Mouse (Mus musculus): ENCODE measurements around the gene Ambra1. TPM values are rescaled to one million over a fixed set of nuclear protein-coding genes. Genes with fewer than 3 reads are reported as not detected.

Ambra1 gene
- polyA plus RNA-seq, 1 experiment from 2014 or later: 21.5 TPM

- Histone ChIP-seq H3K4me2 (ENCODE audit: low read depth) (no peak overlapping the region), H3K9ac (ENCODE audit: low read length) (no peak overlapping the region), H3K27me3 (ENCODE audit: control insufficient read depth, insufficient read depth, low read length) (no peaks in the 10 kb centered on the region), H3K36me3 (ENCODE audit: control insufficient read depth, insufficient read depth, low read length) (no peaks in the 10 kb centered on the region), H3K9me3 (ENCODE audit: control insufficient read depth, low read length) (no peaks in the 10 kb centered on the region), H3K27ac (ENCODE audit: low read depth, low read length) (no peak overlapping the region), H3K4me3 (ENCODE audit: low read depth, low read length) (no peak overlapping the region), H3K4me1 (ENCODE audit: control insufficient read depth, insufficient read depth, low read length) (peaks cover 22% of the 10 kb centered on the region)
- no peak for ATAC-seq (ENCODE audit: insufficient read depth, low FRiP score, low TSS enrichment)
- WGBS: 92% methylated on average over 8 of the region's 8 CpGs
- no peak for DNase-seq (ENCODE audit: low spot score)
These were observed 228.1 kb downstream of the Ambra1 start for GRCm38 (mm10) chr2:91958049-91958448.

DNA sequence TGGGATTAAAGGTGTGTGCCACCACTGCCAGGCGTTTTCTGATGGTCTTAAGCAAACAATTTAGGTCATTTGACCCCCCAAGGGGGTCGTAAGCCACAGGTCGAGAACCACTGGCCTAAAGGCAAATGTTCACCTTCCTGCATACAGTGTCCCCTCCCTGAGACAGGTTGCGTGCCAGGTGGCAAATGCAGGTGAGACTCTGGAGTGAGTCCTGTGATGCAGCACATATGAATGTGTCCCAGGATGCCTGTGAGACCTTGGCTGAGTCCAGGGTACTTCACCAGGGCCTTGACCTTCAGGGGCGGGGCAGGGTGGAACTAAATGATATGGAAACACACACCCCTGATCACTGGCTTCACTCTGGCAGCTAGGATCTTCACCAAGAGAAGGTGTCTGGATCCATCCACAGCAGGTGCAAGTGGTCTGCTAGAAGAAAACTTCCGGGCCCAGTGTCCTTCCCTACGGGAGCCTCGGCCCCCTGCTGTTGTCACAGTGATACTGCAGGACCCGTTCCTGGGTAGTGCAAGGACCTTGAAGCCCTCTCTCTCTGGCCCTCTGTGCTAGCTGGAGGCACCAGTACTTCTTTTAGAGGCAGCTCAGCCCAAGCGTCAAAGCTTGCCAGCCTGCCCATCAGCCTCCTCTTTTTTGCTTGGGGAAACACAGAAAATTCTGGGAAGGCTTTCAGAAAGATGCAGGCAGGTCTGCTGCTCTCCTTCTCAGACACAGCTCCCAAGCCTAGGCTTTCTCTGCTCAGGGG, 228.9 kb downstream of the Ambra1 start:
- H3K4me2 ChIP-seq (ENCODE audit: low read depth): no peak overlapping the region
- no peak overlapping the region for H3K9ac ChIP-seq (ENCODE audit: low read length)
- no peak overlapping the region for H3K27ac ChIP-seq (ENCODE audit: low read depth, low read length)
- H3K36me3 ChIP-seq (ENCODE audit: control insufficient read depth, insufficient read depth, low read length): no peaks in the 10 kb centered on the region
- peaks cover 22% of the 10 kb centered on the region for H3K4me1 ChIP-seq (ENCODE audit: control insufficient read depth, insufficient read depth, low read length)
- peak; percentile 44 for DNase-seq (ENCODE audit: low spot score)
- no peaks in the 10 kb centered on the region for H3K27me3 ChIP-seq (ENCODE audit: control insufficient read depth, insufficient read depth, low read length)
- H3K9me3 ChIP-seq (ENCODE audit: control insufficient read depth, low read length): no peaks in the 10 kb centered on the region
- WGBS: 47% methylated on average over 10 of the region's 10 CpGs
- no peak for ATAC-seq (ENCODE audit: insufficient read depth, low FRiP score, low TSS enrichment)
- no peak overlapping the region for H3K4me3 ChIP-seq (ENCODE audit: low read depth, low read length)

DNA sequence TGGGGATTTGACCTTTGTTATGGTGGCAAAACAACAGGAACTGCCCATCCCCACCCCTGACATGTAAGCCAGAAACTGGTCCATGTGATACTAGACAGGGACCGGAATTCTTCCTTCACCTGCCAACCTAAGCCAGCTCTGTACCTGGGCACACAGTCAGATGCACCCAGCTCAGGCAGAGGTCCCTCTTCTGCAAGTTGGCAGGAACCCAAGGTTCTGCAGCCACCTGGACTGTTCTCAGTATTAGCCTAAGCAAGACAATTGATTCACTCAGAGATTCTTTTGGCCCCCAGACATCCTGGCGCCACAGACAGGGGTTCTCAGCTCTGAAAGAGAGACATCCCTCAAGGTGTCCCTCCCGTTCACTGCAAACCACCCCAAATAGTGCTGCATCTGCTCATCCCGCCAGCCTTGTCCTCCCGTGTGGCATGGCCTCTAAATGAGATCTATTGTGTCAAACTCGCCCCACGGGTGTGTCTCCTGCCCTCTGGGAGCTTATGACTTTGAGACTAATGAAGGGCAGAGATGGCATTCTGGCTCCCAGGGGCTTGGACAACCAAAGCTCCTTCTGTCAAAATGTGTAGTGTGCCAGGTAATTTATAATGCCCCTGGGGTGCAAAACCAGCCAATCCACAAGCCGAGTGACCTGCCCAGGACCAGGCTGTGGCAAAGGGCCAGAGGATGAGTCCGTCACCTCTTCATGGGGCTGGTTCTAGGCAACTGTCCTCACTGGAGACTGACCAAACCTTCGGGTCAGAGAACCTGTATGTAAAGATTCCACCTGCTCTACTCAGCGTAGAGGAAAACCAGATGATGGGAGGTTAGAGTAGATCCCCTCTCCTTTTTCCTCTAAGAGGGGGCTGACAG, 229.8 kb downstream of the Ambra1 start:
- Histone ChIP-seq H3K4me1 (ENCODE audit: control insufficient read depth, insufficient read depth, low read length) (peaks cover 18% of the 10 kb centered on the region), H3K4me3 (ENCODE audit: low read depth, low read length) (no peak overlapping the region), H3K27me3 (ENCODE audit: control insufficient read depth, insufficient read depth, low read length) (no peaks in the 10 kb centered on the region), H3K36me3 (ENCODE audit: control insufficient read depth, insufficient read depth, low read length) (no peaks in the 10 kb centered on the region), H3K9me3 (ENCODE audit: control insufficient read depth, low read length) (no peaks in the 10 kb centered on the region), H3K9ac (ENCODE audit: low read length) (no peak overlapping the region), H3K4me2 (ENCODE audit: low read depth) (no peak overlapping the region), H3K27ac (ENCODE audit: low read depth, low read length) (no peak overlapping the region)
- WGBS: 77% methylated on average over 11 of the region's 11 CpGs
- no peak for DNase-seq (ENCODE audit: low spot score)
- ATAC-seq (ENCODE audit: insufficient read depth, low FRiP score, low TSS enrichment): no peak

GRCm38 (mm10) chr2:91960459-91960858, 230.5 kb downstream of the Ambra1 start:
- no peaks in the 10 kb centered on the region for H3K36me3 ChIP-seq (ENCODE audit: control insufficient read depth, insufficient read depth, low read length)
- H3K4me2 ChIP-seq (ENCODE audit: low read depth): no peak overlapping the region
- no peaks in the 10 kb centered on the region for H3K9me3 ChIP-seq (ENCODE audit: control insufficient read depth, low read length)
- ATAC-seq (ENCODE audit: insufficient read depth, low FRiP score, low TSS enrichment) (no peak), DNase-seq (ENCODE audit: low spot score) (no peak)
- no peak overlapping the region for H3K4me3 ChIP-seq (ENCODE audit: low read depth, low read length)
- 98% methylated on average over 5 of the region's 5 CpGs for WGBS
- H3K4me1 ChIP-seq (ENCODE audit: control insufficient read depth, insufficient read depth, low read length): peaks cover 18% of the 10 kb centered on the region
- H3K27me3 ChIP-seq (ENCODE audit: control insufficient read depth, insufficient read depth, low read length): no peaks in the 10 kb centered on the region
- no peak overlapping the region for H3K9ac ChIP-seq (ENCODE audit: low read length)
- no peak overlapping the region for H3K27ac ChIP-seq (ENCODE audit: low read depth, low read length)

- peak overlapping the region; percentile 85 for H3K9ac ChIP-seq (ENCODE audit: low read length)
- no peak for ATAC-seq (ENCODE audit: insufficient read depth, low FRiP score, low TSS enrichment)
- no peak for DNase-seq (ENCODE audit: low spot score)
- H3K4me1 ChIP-seq (ENCODE audit: control insufficient read depth, insufficient read depth, low read length): peaks cover 17% of the 10 kb centered on the region
- H3K27ac ChIP-seq (ENCODE audit: low read depth, low read length): no peak overlapping the region
- WGBS: 62% methylated on average over 4 of the region's 4 CpGs
- H3K4me2 ChIP-seq (ENCODE audit: low read depth): peak overlapping the region; percentile 68
- no peaks in the 10 kb centered on the region for H3K36me3 ChIP-seq (ENCODE audit: control insufficient read depth, insufficient read depth, low read length)
- peak overlapping the region; percentile 83 for H3K4me3 ChIP-seq (ENCODE audit: low read depth, low read length)
- H3K27me3 ChIP-seq (ENCODE audit: control insufficient read depth, insufficient read depth, low read length): no peaks in the 10 kb centered on the region
- H3K9me3 ChIP-seq (ENCODE audit: control insufficient read depth, low read length): no peaks in the 10 kb centered on the region
These were observed 232.2 kb downstream of the Ambra1 start for GRCm38 (mm10) chr2:91961901-91962761.

DNA sequence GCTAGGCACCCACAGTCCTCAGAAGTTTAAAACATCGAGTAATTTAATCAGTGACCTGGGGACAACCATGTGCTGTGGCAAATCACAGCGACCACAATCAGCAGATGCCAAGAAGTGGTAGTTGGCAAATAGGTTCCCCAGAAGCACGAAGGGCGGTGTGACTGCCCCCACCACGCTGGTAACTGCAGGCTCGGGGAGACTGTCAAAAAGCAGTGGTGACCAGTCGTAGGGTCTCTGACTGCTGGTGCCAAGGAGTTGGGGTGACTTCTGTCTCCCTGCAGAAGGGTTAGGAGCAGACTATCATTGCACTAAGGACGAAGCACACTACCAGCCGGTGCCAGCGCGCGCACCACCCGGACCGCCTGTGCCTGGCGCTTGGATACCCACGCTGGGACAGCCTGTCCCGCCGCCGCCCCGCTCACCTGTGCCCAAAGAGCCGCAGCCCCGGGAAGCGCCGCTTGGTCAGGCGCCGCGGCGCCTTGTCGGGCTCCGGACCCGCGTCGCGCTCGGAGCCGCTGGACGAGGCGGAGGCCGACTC, 233.0 kb downstream of the Ambra1 start:
- no peaks in the 10 kb centered on the region for H3K27me3 ChIP-seq (ENCODE audit: control insufficient read depth, insufficient read depth, low read length)
- DNase-seq (ENCODE audit: low spot score): no peak
- H3K9ac ChIP-seq (ENCODE audit: low read length): peak overlapping the region; percentile 85
- peak overlapping the region; percentile 83 for H3K4me3 ChIP-seq (ENCODE audit: low read depth, low read length)
- ATAC-seq (ENCODE audit: insufficient read depth, low FRiP score, low TSS enrichment): peak; percentile 28; the same call in 1 of the 2 replicates
- H3K36me3 ChIP-seq (ENCODE audit: control insufficient read depth, insufficient read depth, low read length): no peaks in the 10 kb centered on the region
- WGBS: under 1% methylated on average over 37 of the region's 39 CpGs
- peak overlapping the region; percentile 67 for H3K27ac ChIP-seq (ENCODE audit: low read depth, low read length)
- H3K9me3 ChIP-seq (ENCODE audit: control insufficient read depth, low read length): no peaks in the 10 kb centered on the region
- peak overlapping the region; percentile 68 for H3K4me2 ChIP-seq (ENCODE audit: low read depth)
- H3K4me1 ChIP-seq (ENCODE audit: control insufficient read depth, insufficient read depth, low read length): peaks cover 15% of the 10 kb centered on the region

DNA sequence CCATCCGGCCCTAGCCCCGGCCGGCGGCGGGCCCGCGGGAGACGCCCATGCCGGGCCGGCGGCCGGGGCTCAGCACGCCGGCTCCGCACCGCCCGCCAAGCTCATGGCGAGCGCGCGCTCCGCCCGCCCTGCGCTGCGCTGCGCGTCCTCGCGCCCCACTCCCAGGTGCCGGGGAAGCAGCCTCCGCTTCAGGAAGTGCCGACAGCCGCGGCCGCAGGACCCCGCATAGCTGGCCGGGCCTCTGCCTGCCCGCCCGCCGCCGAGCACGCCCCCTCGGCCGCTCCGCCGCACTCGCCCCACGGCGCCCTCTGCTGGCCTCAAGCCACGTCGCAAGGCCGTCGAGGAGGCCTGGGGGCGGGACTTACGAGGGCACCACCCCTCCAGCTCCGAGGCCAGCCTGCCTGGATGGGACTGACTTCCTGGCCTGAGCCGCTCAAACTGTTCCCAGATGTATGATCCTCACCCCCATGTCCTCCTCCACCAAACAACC, 233.6 kb downstream of the Ambra1 start:
- Histone ChIP-seq H3K4me1 (ENCODE audit: control insufficient read depth, insufficient read depth, low read length) (peaks cover 15% of the 10 kb centered on the region), H3K4me2 (ENCODE audit: low read depth) (peak overlapping the region; percentile 68), H3K4me3 (ENCODE audit: low read depth, low read length) (peak overlapping the region; percentile 83), H3K27me3 (ENCODE audit: control insufficient read depth, insufficient read depth, low read length) (no peaks in the 10 kb centered on the region), H3K9me3 (ENCODE audit: control insufficient read depth, low read length) (no peaks in the 10 kb centered on the region), H3K27ac (ENCODE audit: low read depth, low read length) (peak overlapping the region; percentile 67), H3K9ac (ENCODE audit: low read length) (peak overlapping the region; percentile 85), H3K36me3 (ENCODE audit: control insufficient read depth, insufficient read depth, low read length) (no peaks in the 10 kb centered on the region)
- 0% methylated on average over 37 of the region's 57 CpGs for WGBS
- ATAC-seq (ENCODE audit: insufficient read depth, low FRiP score, low TSS enrichment): peak; percentile 91
- peak; percentile 96 for DNase-seq (ENCODE audit: low spot score)

- Histone ChIP-seq H3K27ac (ENCODE audit: low read depth, low read length) (no peak overlapping the region), H3K4me1 (ENCODE audit: control insufficient read depth, insufficient read depth, low read length) (peaks cover 15% of the 10 kb centered on the region), H3K27me3 (ENCODE audit: control insufficient read depth, insufficient read depth, low read length) (no peaks in the 10 kb centered on the region), H3K36me3 (ENCODE audit: control insufficient read depth, insufficient read depth, low read length) (no peaks in the 10 kb centered on the region), H3K9me3 (ENCODE audit: control insufficient read depth, low read length) (no peaks in the 10 kb centered on the region), H3K4me2 (ENCODE audit: low read depth) (no peak overlapping the region), H3K9ac (ENCODE audit: low read length) (no peak overlapping the region), H3K4me3 (ENCODE audit: low read depth, low read length) (no peak overlapping the region)
- 72% methylated on average over 3 of the region's 3 CpGs for WGBS
- ATAC-seq (ENCODE audit: insufficient read depth, low FRiP score, low TSS enrichment): no peak
- DNase-seq (ENCODE audit: low spot score): no peak
These were observed 234.8 kb downstream of the Ambra1 start for GRCm38 (mm10) chr2:91964610-91965204.

All from neural tube, embryonic 11.5 days (tissue).